Mouse (Mus musculus) brain, embryonic 14.5 days (tissue): ENCODE measurements around the gene Tarbp1. TPM values are rescaled to one million over a fixed set of nuclear protein-coding genes. Genes with fewer than 3 reads are reported as not detected.

Source experiments
- DNase-seq: peaks from one replicate; pipeline ENCODE4 v3.0.0-alpha.2; 2011; ENCODE audit warnings: low read depth
- CTCF ChIP-seq: fragments of 200-500 bp; IDR thresholded peaks from 2 replicates; pipeline ENCODE4 v1.5.1; 2012; ENCODE audit warnings: inconsistent platforms, mild to moderate bottlenecking, moderate library complexity, borderline replicate concordance; ENCODE audit not compliant: insufficient read depth, insufficient read length; ENCODE audit errors: extremely low read depth
- POLR2A ChIP-seq: fragments of 200-500 bp; IDR thresholded peaks from 2 replicates; pipeline ENCODE4 v1.6.1; 2012; ENCODE audit warnings: mild to moderate bottlenecking, inconsistent platforms, borderline replicate concordance; ENCODE audit not compliant: poor library complexity, insufficient read depth, insufficient read length, severe bottlenecking; ENCODE audit errors: extremely low read depth
- polyA plus RNA-seq: library from polyadenylated mRNA; depleted of rRNA; stranded (reverse); fragments of >200 nt; gene quantifications from 2 replicates; pipeline ENCODE4 v1.2.3, GENCODE M21; 2012; rRNA removed

Tarbp1 gene
- polyA plus RNA-seq, 1 experiment = 5.9 TPM

GRCm38 (mm10) chr8:126387566-126387965 is 87.3 kb downstream of the Tarbp1 start:
- TF ChIP-seq CTCF (no peak), POLR2A (no peak)
- DNase-seq = no peak

- peak; percentile 51 for DNase-seq
- TF ChIP-seq POLR2A = no peak
- TF ChIP-seq CTCF = peak; percentile 74
Measured at GRCm38 (mm10) chr8:126382749-126383148, 92.1 kb downstream of the Tarbp1 start.

DNA sequence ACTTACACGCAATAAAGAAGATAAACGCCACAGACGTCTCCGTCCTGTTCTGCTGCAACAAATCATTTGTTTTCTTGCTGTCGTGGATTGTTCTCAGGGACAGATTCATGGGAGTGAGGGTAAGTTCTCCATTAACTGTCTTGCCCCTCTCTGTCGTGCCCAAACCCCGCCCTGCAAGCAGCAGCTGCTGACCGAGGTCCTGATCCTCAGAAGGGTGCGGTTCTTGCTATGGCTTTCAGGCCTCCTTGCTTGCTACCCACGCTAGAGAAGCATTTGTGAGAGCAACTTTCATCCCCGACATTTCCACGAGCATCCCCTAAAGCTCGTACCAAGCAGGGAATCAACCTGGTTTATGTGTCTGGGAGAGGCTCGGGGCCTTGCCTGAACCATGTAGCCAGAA is 92.6 kb downstream of the Tarbp1 start:
- DNase-seq = no peak
- TF ChIP-seq POLR2A = no peak
- no peak for TF ChIP-seq CTCF

DNA sequence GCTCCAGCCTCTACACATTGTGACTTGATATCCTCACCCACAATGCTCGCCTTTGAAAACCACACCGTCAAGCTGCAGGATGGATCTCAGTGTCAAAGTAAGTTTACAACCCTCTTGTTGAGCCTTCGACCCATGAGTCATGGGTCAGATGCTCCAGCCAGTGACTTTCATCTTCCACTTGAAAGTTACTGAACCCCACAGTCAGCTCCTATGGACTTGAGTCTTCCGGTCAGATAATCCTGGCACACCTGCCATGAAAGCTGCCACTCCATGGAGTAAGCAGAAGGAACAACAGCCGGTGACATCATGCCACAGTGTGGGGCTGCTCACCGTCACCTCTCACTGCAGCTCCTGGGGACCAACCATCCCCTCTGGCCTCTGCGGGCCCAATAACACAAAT is 93.6 kb downstream of the Tarbp1 start:
- TF ChIP-seq POLR2A (no peak), CTCF (no peak)
- DNase-seq = no peak

DNA sequence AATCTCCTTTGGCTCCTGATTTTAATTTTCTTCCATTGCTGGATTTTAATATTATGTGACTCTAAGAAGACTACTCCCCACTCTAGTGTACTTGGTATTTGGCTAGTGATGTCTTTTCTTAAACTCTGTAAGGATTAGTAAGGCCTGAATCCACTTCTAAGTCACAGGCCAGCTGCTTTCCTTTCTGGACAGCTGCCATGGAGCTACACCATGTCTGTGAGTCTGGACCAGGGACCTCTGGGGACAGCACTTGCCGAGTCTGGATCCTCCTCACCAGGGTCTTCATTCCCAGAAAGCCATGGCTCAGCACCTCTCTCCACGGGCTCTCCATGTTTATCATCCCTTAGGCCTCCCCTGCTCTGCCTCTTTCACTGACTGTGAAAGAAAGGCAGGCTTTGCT is 94.7 kb downstream of the Tarbp1 start:
- peak; percentile 46 for DNase-seq
- TF ChIP-seq CTCF (no peak), POLR2A (no peak)

GRCm38 (mm10) chr8:126379580-126379979 is 95.3 kb downstream of the Tarbp1 start:
- DNase-seq = no peak
- TF ChIP-seq POLR2A = no peak
- no peak for TF ChIP-seq CTCF

Other genes with a start within 250 kb of the Tarbp1 start
- gene Slc35f3, start 176.5 kb downstream of the Tarbp1 start, polyA plus RNA-seq = 0.67 and 1.8 TPM in 2 replicates
- 32.4 and 46.8 TPM in 2 replicates for gene Coa6, start 52.5 kb downstream of the Tarbp1 start, polyA plus RNA-seq
- gene Irf2bp2, start 118.9 kb upstream of the Tarbp1 start, polyA plus RNA-seq = 37.3 and 39.6 TPM in 2 replicates